Mouse (Mus musculus): ENCODE data around the gene Prr5.

DNA sequence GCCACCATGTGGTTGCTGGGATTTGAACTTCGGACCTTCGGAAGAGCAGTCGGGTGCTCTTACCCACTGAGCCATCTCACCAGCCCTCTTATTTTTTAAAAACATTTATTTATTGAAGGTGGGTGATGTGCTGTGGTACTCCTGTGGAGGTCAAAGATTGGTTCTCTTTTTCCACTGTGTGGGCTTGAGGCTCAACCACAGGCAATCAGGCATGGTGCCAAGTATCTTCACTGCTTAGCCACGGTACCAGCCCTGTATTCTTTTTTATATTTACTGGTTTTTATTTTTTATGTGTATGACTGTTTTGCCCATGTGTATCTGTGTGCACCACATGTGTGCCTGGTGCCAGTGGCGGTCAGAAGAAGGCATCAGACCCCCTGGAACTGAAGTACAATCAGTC lies 8.1 kb upstream of the Prr5 start:
- TF ChIP-seq CTCF (IDR thresholded peaks at IDR 0.05; ENCODE audit: low read depth, low read length), result no peak
- TF ChIP-seq POLR2A (IDR thresholded peaks at IDR 0.05; ENCODE audit: borderline replicate concordance, low read depth, low read length), result no peak

All from bone marrow macrophage, adult 2 months (primary cell).